Mouse (Mus musculus) G1E (cell line): ENCODE results near the gene Plekha4.

ENCODE experiments used
- CTCF ChIP-seq: IDR thresholded peaks from 2 replicates; pipeline ENCODE4 v1.5.1; 2012; ENCODE audit warnings: low read depth, low read length, inconsistent platforms, mixed read lengths
- GATA1 ChIP-seq: IDR thresholded peaks from 2 replicates; pipeline ENCODE4 v1.6.1; 2012; ENCODE audit warnings: borderline replicate concordance, low read length, inconsistent platforms, mixed read lengths
- POLR2AphosphoS5 ChIP-seq: IDR thresholded peaks from 2 replicates; pipeline ENCODE4 v1.6.1; 2012; ENCODE audit warnings: low read depth, low read length, inconsistent platforms; ENCODE audit not compliant: insufficient replicate concordance
- TAL1 ChIP-seq: conservative IDR thresholded peaks from 2 replicates; pipeline ENCODE4 v1.6.1; 2012; ENCODE audit warnings: low read depth, low read length, inconsistent platforms, mixed read lengths

DNA sequence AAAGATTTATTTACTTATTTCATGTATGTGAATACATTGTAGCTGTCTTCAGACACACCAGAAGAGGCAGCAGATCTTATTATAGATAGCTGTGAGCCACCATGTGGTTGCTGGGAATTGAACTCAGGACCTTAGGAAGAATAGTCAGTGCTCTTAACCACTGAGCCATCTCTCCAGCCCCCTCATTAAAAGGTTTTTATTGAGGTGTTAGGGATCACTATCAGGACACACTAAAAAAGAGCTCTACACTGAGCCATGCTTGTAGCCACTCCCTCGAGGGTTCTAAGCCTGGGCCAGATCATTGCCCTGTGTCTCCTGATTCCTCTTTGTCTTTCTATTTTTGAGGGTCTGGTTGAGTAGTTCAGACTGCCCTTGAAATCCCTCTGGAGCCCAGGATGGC lies 49.7 kb upstream of the Plekha4 start:
- TF ChIP-seq GATA1 (no peak), CTCF (no peak), POLR2AphosphoS5 (no peak), TAL1 (no peak)
